Mouse (Mus musculus) CH12.LX (cell line): Measurements from ENCODE around the gene Fdxr. TPM values are rescaled to one million over a fixed set of nuclear protein-coding genes. Genes with fewer than 3 reads are reported as not detected.

ENCODE experiments used
- DNase-seq: peaks from one replicate; pipeline ENCODE4 v3.0.0-alpha.2; 2013; ENCODE audit errors: extremely low read depth
- H3K27ac ChIP-seq: 2 replicates; pipeline ENCODE4 v1.5.1; 2012; ENCODE audit warnings: low read depth, mild to moderate bottlenecking, control low read depth, moderate library complexity; ENCODE audit not compliant: insufficient read depth
- H3K27me3 ChIP-seq: replicated peaks from 2 replicates; pipeline ENCODE3; 2012; ENCODE audit warnings: inconsistent platforms
- H3K36me3 ChIP-seq, 2 experiments: replicated peaks in 1 of 2; 2 replicates each; pipeline versions ENCODE3 to v1.6.1; 2012; ENCODE audit warnings: inconsistent platforms in 1 of 2, low read length in 1 of 2, mild to moderate bottlenecking in 1 of 2, mixed read lengths in 1 of 2, moderate library complexity in 1 of 2; ENCODE audit not compliant: control insufficient read depth in 1 of 2, insufficient read depth in 1 of 2
- H3K4me1 ChIP-seq, 2 experiments: 2 replicates each; pipeline ENCODE4 v1.6.1; 2012; ENCODE audit warnings: inconsistent platforms in 1 of 2, moderate library complexity in 1 of 2; ENCODE audit not compliant: insufficient read depth in 2 of 2, control insufficient read depth in 1 of 2
- H3K4me2 ChIP-seq: 2 replicates; pipeline ENCODE4 v1.6.1; 2012; ENCODE audit warnings: low read depth, mild to moderate bottlenecking, control low read depth; ENCODE audit not compliant: poor library complexity, insufficient read depth, severe bottlenecking
- H3K4me3 ChIP-seq, 3 experiments: fragments of 150-350 bp in 1 of 3; sonication (generic) in 1 of 3; replicated peaks in 1 of 3; 2 replicates each; pipeline versions ENCODE3 to v1.5.1; 2011 to 2012; ENCODE audit warnings: low read depth in 2 of 3, low read length in 2 of 3, mild to moderate bottlenecking in 2 of 3, moderate library complexity in 2 of 3, control low read depth in 1 of 3, improper control_type of control experiment in 1 of 3, inconsistent platforms in 1 of 3, mixed read lengths in 1 of 3; ENCODE audit not compliant: poor library complexity in 1 of 3
- H3K79me2 ChIP-seq: replicated peaks from 2 replicates; pipeline ENCODE4 v1.6.1; 2012; ENCODE audit warnings: mild to moderate bottlenecking, moderate library complexity; ENCODE audit not compliant: control insufficient read depth, poor library complexity, insufficient read depth, severe bottlenecking; ENCODE audit errors: extremely low read depth
- H3K9ac ChIP-seq: 2 replicates; pipeline ENCODE4 v1.6.1; 2012; ENCODE audit warnings: low read depth, mild to moderate bottlenecking, control low read depth, moderate library complexity; ENCODE audit not compliant: insufficient read depth
- H3K9me3 ChIP-seq: replicated peaks from 2 replicates; pipeline ENCODE3; 2012; ENCODE audit warnings: low read length, inconsistent platforms, mixed read lengths
- CHD2 ChIP-seq: IDR thresholded peaks from 2 replicates; pipeline ENCODE4 v1.6.1; 2011; ENCODE audit warnings: low read length, improper control_type of control experiment
- CTCF ChIP-seq, 2 experiments: IDR thresholded peaks in 1 of 2; conservative IDR thresholded peaks in 1 of 2; 2 replicates each; pipeline ENCODE4 v1.5.1; 2011 to 2012; ENCODE audit warnings: low read depth in 2 of 2, low read length in 2 of 2, improper control_type of control experiment in 1 of 2, inconsistent platforms in 1 of 2, mild to moderate bottlenecking in 1 of 2, moderate library complexity in 1 of 2
- E2F4 ChIP-seq: IDR thresholded peaks from 2 replicates; pipeline ENCODE4 v1.6.1; 2011; ENCODE audit warnings: low read depth, low read length, improper control_type of control experiment; ENCODE audit not compliant: insufficient replicate concordance
- GABPA ChIP-seq: IDR thresholded peaks from 2 replicates; pipeline ENCODE4 v1.6.1; 2012; ENCODE audit warnings: low read depth, low read length, improper control_type of control experiment, inconsistent platforms; ENCODE audit not compliant: insufficient replicate concordance
- HCFC1 ChIP-seq: IDR thresholded peaks from 2 replicates; pipeline ENCODE4 v1.6.1; 2012; ENCODE audit warnings: low read depth, mild to moderate bottlenecking, inconsistent platforms, low read length, improper control_type of control experiment
- IRF4 ChIP-seq: IDR thresholded peaks from 2 replicates; pipeline ENCODE4 v1.6.1; 2014; ENCODE audit warnings: low read depth, mild to moderate bottlenecking, inconsistent platforms, low read length, improper control_type of control experiment
- JUN ChIP-seq: IDR thresholded peaks from 2 replicates; pipeline ENCODE4 v1.6.1; 2011; ENCODE audit warnings: low read depth, mild to moderate bottlenecking, low read length, improper control_type of control experiment, moderate library complexity; ENCODE audit not compliant: insufficient read depth
- MAFK ChIP-seq: IDR thresholded peaks from 2 replicates; pipeline ENCODE4 v1.6.1; 2011; ENCODE audit warnings: low read length, improper control_type of control experiment; ENCODE audit not compliant: insufficient replicate concordance
- MEF2A ChIP-seq: IDR thresholded peaks from 2 replicates; pipeline ENCODE4 v1.6.1; 2014; ENCODE audit warnings: low read depth, mild to moderate bottlenecking, inconsistent platforms, low read length, improper control_type of control experiment, borderline replicate concordance
- NELFE ChIP-seq: IDR thresholded peaks from 2 replicates; pipeline ENCODE4 v1.6.1; 2011; ENCODE audit warnings: low read depth, low read length, improper control_type of control experiment
- NRF1 ChIP-seq: IDR thresholded peaks from 2 replicates; pipeline ENCODE4 v1.6.1; 2014; ENCODE audit warnings: low read depth, mild to moderate bottlenecking, inconsistent platforms, low read length, improper control_type of control experiment, moderate library complexity
- POLR2AphosphoS2 ChIP-seq: IDR thresholded peaks from 2 replicates; pipeline ENCODE4 v1.6.1; 2011; ENCODE audit warnings: low read depth, low read length, improper control_type of control experiment
- RAD21 ChIP-seq: IDR thresholded peaks from 2 replicates; pipeline ENCODE4 v1.6.1; 2011; ENCODE audit warnings: low read depth, mild to moderate bottlenecking, low read length, improper control_type of control experiment, moderate library complexity
- SIN3A ChIP-seq: IDR thresholded peaks from 2 replicates; pipeline ENCODE4 v1.6.1; 2012; ENCODE audit warnings: low read length, improper control_type of control experiment, inconsistent platforms
- SMC3 ChIP-seq: IDR thresholded peaks from 2 replicates; pipeline ENCODE4 v1.6.1; 2011; ENCODE audit warnings: low read depth, low read length, improper control_type of control experiment
- TCF12 ChIP-seq: IDR thresholded peaks from 2 replicates; pipeline ENCODE4 v1.6.1; 2014; ENCODE audit warnings: low read depth, mild to moderate bottlenecking, inconsistent platforms, low read length, improper control_type of control experiment
- USF1 ChIP-seq: IDR thresholded peaks from 2 replicates; pipeline ENCODE4 v1.6.1; 2014; ENCODE audit warnings: low read depth, mild to moderate bottlenecking, inconsistent platforms, low read length, improper control_type of control experiment
- ZC3H11A ChIP-seq: IDR thresholded peaks from 2 replicates; pipeline ENCODE4 v1.6.1; 2012; ENCODE audit warnings: low read depth, mild to moderate bottlenecking, inconsistent platforms, low read length, improper control_type of control experiment
- ZNF384 ChIP-seq: IDR thresholded peaks from 2 replicates; pipeline ENCODE4 v1.6.1; 2012; ENCODE audit warnings: low read depth, low read length, improper control_type of control experiment, inconsistent platforms
- dilution Hi-C: fragments of 300-500 bp; cut with MboI; formaldehyde crosslinking; loops from 2 replicates; pipeline ENCODE4 v1.14.3; 2020; ENCODE audit warnings: low sequenced_read_pairs; ENCODE audit not compliant: extremely low pct_unique_long_range_greater_than_20kb, extremely low pct_ligation_motif_present
- in situ Hi-C: fragments of 300-500 bp; cut with MboI; formaldehyde crosslinking; loops from 3 replicates; pipeline ENCODE4 v1.14.3; 2019; ENCODE audit warnings: low sequenced_read_pairs, low pct_ligation_motif_present, low pct_unique_long_range_greater_than_20kb, mixed read lengths
- polyA plus RNA-seq: library from polyadenylated mRNA; unstranded; fragments of >175 nt; gene quantifications from 2 replicates; pipeline ENCODE4 v1.2.1, GENCODE M21; 2012; ENCODE audit warnings: low read depth; ENCODE audit not compliant: insufficient read length
- total RNA-seq, 2 experiments: library from RNA; depleted of rRNA; stranded (reverse); fragments of 300-350 nt in 1 of 2; fragments of >200 nt in 1 of 2; gene quantifications; 2 replicates each; pipeline ENCODE4 v1.2.3; 2012 to 2014

The Fdxr gene
- total and polyA plus RNA-seq, 3 experiments: 43.8 to 63.3 (median 58.6) TPM

- Histone ChIP-seq H3K4me3 (no peak overlapping the region), H3K79me2 (no peaks in the 10 kb centered on the region), H3K27me3 (peaks cover 12% of the 10 kb centered on the region), H3K27ac (no peak overlapping the region), H3K36me3 (peaks cover 31 to 50% of the 10 kb centered on the region in 2 experiments), H3K9ac (no peak overlapping the region), H3K9me3 (no peaks in the 10 kb centered on the region), H3K4me1 (peaks cover 0 to 8% of the 10 kb centered on the region in 2 experiments; a peak in 2 of 4 replicates), H3K4me2 (no peak overlapping the region)
- no peak for TF ChIP-seq MEF2A
- no peak for TF ChIP-seq IRF4
- no peak for TF ChIP-seq ZNF384
- TF ChIP-seq TCF12: no peak
- no peak for TF ChIP-seq ZC3H11A
- TF ChIP-seq NELFE: no peak
- no peak for TF ChIP-seq USF1
- no peak for TF ChIP-seq POLR2AphosphoS2
- TF ChIP-seq JUN: no peak
- no peak for TF ChIP-seq HCFC1
- TF ChIP-seq GABPA: no peak
- no peak for TF ChIP-seq E2F4
- no peak for TF ChIP-seq MAFK
- dilution Hi-C loops: no loop called here
- DNase-seq: no peak
- in situ Hi-C loops: no loop called here
Measured at GRCm38 (mm10) chr11:115265771-115266399, 11.0 kb downstream of the Fdxr start.

DNA sequence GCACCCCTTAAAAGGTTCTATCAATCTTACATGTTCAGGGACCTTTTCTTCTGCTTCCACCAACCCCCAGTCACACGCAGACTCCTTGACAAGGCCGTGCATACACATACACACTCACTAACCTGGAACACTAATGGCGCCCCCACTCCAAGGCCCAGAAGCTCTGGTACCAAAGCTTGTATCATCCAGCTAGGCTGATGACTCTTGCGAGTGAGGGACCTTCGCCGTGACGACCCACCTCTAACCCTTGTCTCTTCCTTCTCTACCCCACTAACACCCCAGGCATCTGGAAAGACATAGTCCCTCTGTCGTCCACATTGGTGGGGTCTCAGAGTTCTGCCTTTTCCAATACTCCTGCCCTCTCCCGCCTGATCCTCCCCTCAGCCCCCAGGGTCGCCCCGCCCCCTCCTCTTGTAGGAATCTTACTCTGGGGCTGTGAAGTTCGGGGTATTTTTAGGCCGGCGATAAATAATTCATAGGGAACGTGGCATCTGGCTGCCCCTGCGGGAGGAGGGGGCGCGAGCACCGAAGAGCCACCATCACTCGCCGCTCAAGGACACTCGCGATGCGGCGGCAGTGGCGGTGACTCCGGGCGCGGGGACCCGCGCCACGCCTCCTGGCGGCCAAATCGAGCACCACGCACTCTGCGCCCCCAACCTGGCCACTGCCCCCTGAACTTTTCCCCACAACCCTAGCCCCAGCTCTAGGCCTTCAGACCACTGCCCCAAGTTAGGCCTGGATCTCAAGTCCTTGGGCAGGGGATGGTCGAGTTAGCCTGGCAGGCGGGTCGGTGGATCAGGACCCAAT, 11.8 kb downstream of the Fdxr start:
- H3K36me3 ChIP-seq: peaks cover 23 to 41% of the 10 kb centered on the region in 2 experiments
- H3K4me1 ChIP-seq: peaks cover 0 to 4% of the 10 kb centered on the region in 2 experiments; a peak in 1 of 4 replicates
- TF ChIP-seq SIN3A: no peak
- TF ChIP-seq CTCF (conservative IDR thresholded peaks at IDR 0.05 in 1 of 2, IDR thresholded peaks at IDR 0.05 in 1 of 2; ENCODE audit: low read depth in 2 of 2, low read length in 2 of 2): peak in 1 of 2 experiments; percentile 81; a peak in 2 of 4 replicates
- TF ChIP-seq NRF1: no peak
- peak; percentile 93 for TF ChIP-seq SMC3
- no peak for TF ChIP-seq CHD2
- no peak for TF ChIP-seq ZNF384
- TF ChIP-seq RAD21: peak; percentile 47
- no peaks in the 10 kb centered on the region for H3K9me3 ChIP-seq
- in situ Hi-C loops: no loop called here
- H3K4me3 ChIP-seq: no peak overlapping the region
- H3K27me3 ChIP-seq: peaks cover 19% of the 10 kb centered on the region
- no peak for DNase-seq
- no peak overlapping the region for H3K9ac ChIP-seq
- H3K4me2 ChIP-seq: peak overlapping the region; percentile 35
- dilution Hi-C loops: no loop called here
- H3K79me2 ChIP-seq: no peaks in the 10 kb centered on the region
- H3K27ac ChIP-seq: no peak overlapping the region
